Mouse (Mus musculus): ENCODE data around the gene Acin1. TPM values are rescaled to one million over a fixed set of nuclear protein-coding genes. Genes with fewer than 3 reads are reported as not detected.

The Acin1 gene
- polyA plus RNA-seq, 1 experiment from 2014 or later: 145 TPM

DNA sequence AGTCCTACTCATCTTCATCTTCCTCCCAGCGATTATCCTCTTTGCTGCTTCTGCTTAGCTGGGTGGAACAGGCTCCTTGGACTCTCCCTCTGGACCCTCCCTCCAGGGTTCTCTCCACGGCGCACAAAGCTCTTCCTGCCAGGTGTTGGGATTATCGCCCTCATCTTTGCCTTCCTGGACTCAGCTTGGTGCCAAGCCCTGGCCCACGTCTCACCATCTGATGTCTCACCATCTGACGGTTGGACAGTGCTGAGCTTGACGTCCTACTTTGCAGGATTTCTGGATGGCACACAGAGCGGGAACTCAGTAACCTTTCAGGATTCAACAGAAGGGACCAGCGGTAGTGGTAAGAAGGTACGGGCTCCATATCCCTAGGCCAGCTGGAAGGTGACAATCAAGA is 35.0 kb upstream of the Acin1 start:
- WGBS: 78% methylated on average over 10 of the region's 10 CpGs

DNA sequence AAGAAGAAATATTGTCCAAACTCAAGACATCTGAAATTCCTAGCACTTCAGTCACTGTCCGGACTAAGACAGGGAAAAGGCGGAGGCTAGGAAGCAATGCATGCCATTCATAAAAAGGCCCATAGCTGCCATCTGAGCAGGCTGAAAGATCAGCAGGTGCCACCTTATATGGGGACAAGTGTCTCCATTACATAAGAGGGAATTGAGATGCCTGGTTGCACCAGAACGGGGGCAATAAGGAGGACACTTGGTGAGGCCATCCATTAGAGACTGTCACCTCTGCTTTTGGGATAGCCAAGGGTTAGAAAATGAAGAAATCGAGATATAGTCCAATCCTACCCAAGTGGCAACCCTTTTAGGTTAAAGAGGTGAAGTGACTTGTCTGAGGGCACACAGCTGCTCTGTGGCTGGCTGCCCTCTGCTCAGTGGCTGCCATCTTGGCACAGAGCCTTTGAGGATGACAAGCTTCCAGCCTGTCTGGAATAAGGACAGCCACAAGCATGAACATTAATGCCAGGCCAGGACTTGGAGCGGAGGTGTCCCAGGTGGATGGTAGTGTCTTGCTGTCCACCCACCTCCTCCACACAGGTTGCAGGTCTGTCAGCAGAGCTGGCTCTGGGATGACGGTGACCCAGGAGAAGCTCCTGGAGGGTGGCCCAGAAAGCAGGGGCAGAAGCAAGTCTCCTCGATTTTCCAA is 34.1 kb upstream of the Acin1 start:
- no peak overlapping the region for H3K4me2 ChIP-seq (replicated peaks; ENCODE audit: low read depth, low read length)
- H3K9ac ChIP-seq (replicated peaks; ENCODE audit: low read depth, low read length): no peak overlapping the region
- no peak for ATAC-seq (ENCODE audit: insufficient number of reproducible peaks, insufficient read depth, low FRiP score, low read depth)
- no peak overlapping the region for H3K4me3 ChIP-seq (ENCODE audit: low read depth, low read length)
- H3K9me3 ChIP-seq (ENCODE audit: control insufficient read depth, low read depth, low read length): no peaks in the 10 kb centered on the region
- H3K36me3 ChIP-seq (ENCODE audit: control insufficient read depth, insufficient read depth, low read length): no peaks in the 10 kb centered on the region
- 85% methylated on average over 7 of the region's 7 CpGs for WGBS
- H3K27me3 ChIP-seq (ENCODE audit: control insufficient read depth, insufficient read depth, low read length): no peaks in the 10 kb centered on the region
- H3K27ac ChIP-seq (ENCODE audit: low read length): no peak overlapping the region
- H3K4me1 ChIP-seq (ENCODE audit: control insufficient read depth, insufficient read depth, low read length): no peaks in the 10 kb centered on the region

More for the DNA sequence above, 35.0 kb upstream of the Acin1 start:
- Histone ChIP-seq H3K36me3 (ENCODE audit: control insufficient read depth, insufficient read depth, low read length) (no peaks in the 10 kb centered on the region), H3K4me1 (ENCODE audit: control insufficient read depth, insufficient read depth, low read length) (no peaks in the 10 kb centered on the region), H3K9me3 (ENCODE audit: control insufficient read depth, low read depth, low read length) (no peaks in the 10 kb centered on the region), H3K4me3 (ENCODE audit: low read depth, low read length) (no peak overlapping the region), H3K4me2 (replicated peaks; ENCODE audit: low read depth, low read length) (no peak overlapping the region), H3K9ac (replicated peaks; ENCODE audit: low read depth, low read length) (no peak overlapping the region), H3K27ac (ENCODE audit: low read length) (no peak overlapping the region), H3K27me3 (ENCODE audit: control insufficient read depth, insufficient read depth, low read length) (no peaks in the 10 kb centered on the region)
- ATAC-seq (ENCODE audit: insufficient number of reproducible peaks, insufficient read depth, low FRiP score, low read depth): no peak

DNA sequence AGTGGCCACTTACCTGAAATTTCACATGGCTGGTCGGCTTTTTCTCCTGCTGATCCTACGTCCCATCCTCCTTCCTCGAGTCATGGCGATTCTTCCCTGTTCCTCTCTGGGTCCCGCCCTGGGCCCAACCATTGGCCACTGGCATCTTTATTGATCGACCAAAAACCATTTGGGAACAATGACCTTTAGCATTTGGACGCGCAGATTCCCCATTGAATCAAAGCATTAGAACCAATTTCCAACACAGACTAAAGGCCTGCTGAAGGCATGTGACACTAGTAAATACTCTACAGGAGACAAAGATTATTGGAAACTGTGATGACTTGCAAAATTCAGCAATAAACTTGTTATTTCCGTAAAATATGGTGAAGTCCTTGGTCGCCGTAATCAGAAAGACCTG is 33.3 kb upstream of the Acin1 start:
- Histone ChIP-seq H3K27ac (ENCODE audit: low read length) (no peak overlapping the region), H3K9ac (replicated peaks; ENCODE audit: low read depth, low read length) (no peak overlapping the region), H3K27me3 (ENCODE audit: control insufficient read depth, insufficient read depth, low read length) (no peaks in the 10 kb centered on the region), H3K36me3 (ENCODE audit: control insufficient read depth, insufficient read depth, low read length) (no peaks in the 10 kb centered on the region), H3K9me3 (ENCODE audit: control insufficient read depth, low read depth, low read length) (no peaks in the 10 kb centered on the region), H3K4me2 (replicated peaks; ENCODE audit: low read depth, low read length) (no peak overlapping the region), H3K4me3 (ENCODE audit: low read depth, low read length) (no peak overlapping the region), H3K4me1 (ENCODE audit: control insufficient read depth, insufficient read depth, low read length) (no peaks in the 10 kb centered on the region)
- 89% methylated on average over 11 of the region's 11 CpGs for WGBS
- ATAC-seq (ENCODE audit: insufficient number of reproducible peaks, insufficient read depth, low FRiP score, low read depth): no peak

DNA sequence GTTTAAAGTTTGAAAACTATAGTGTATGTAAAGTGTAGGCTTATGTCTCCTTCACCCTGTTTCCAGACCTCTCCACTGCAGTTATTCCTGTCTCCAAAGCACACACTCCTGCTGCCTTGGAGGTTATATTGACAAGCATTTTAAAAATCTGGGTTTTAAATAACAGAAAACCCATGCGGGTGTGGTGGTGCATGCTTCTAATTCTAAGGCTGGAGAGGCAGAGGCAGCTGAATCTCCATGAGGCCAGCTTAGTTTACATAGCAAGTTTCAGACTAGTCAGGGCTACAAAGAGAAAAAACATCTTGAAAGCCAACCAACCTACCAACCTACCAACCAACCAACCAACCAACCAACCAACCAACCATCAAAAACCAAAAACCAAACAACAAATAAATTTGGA is 28.7 kb upstream of the Acin1 start:
- Histone ChIP-seq H3K9ac (replicated peaks; ENCODE audit: low read depth, low read length) (no peak overlapping the region), H3K27ac (ENCODE audit: low read length) (no peak overlapping the region), H3K27me3 (ENCODE audit: control insufficient read depth, insufficient read depth, low read length) (no peaks in the 10 kb centered on the region), H3K4me2 (replicated peaks; ENCODE audit: low read depth, low read length) (no peak overlapping the region), H3K4me3 (ENCODE audit: low read depth, low read length) (no peak overlapping the region), H3K36me3 (ENCODE audit: control insufficient read depth, insufficient read depth, low read length) (no peaks in the 10 kb centered on the region), H3K4me1 (ENCODE audit: control insufficient read depth, insufficient read depth, low read length) (no peaks in the 10 kb centered on the region), H3K9me3 (ENCODE audit: control insufficient read depth, low read depth, low read length) (no peaks in the 10 kb centered on the region)
- no peak for ATAC-seq (ENCODE audit: insufficient number of reproducible peaks, insufficient read depth, low FRiP score, low read depth)
- 74% methylated on average over 1 of the region's 1 CpGs for WGBS

DNA sequence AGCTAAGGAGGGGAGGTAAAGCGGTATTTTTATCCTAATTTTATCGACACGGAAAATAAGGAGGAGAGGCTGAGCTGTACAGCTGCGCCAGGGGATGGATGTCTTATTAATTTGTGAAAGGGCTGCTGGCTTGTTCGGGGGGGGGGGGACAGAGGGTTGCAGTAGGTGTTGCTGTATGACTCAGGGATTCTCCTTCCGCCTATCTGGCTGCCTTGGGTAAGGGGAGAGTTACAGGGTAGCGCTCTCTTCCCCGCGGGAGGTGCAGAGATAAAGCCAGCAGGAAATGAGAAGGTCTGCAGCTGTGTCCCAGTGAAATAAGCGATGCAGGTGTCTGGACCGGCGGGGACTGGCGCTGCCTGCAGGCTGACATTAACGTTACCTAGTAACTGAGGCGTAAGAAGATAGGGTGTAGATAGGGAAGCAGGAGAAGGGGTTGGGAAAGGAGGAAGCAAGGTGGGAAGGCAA is 27.9 kb upstream of the Acin1 start:
- H3K27me3 ChIP-seq (ENCODE audit: control insufficient read depth, insufficient read depth, low read length): no peaks in the 10 kb centered on the region
- H3K4me1 ChIP-seq (ENCODE audit: control insufficient read depth, insufficient read depth, low read length): no peaks in the 10 kb centered on the region
- peak overlapping the region; percentile 22 for H3K4me3 ChIP-seq (ENCODE audit: low read depth, low read length)
- no peaks in the 10 kb centered on the region for H3K36me3 ChIP-seq (ENCODE audit: control insufficient read depth, insufficient read depth, low read length)
- H3K9me3 ChIP-seq (ENCODE audit: control insufficient read depth, low read depth, low read length): no peaks in the 10 kb centered on the region
- H3K9ac ChIP-seq (replicated peaks; ENCODE audit: low read depth, low read length): no peak overlapping the region
- peak; percentile 57; the same call in 1 of the 2 replicates for ATAC-seq (ENCODE audit: insufficient number of reproducible peaks, insufficient read depth, low FRiP score, low read depth)
- WGBS: 3% methylated on average over 15 of the region's 15 CpGs
- peak overlapping the region; percentile 64 for H3K4me2 ChIP-seq (replicated peaks; ENCODE audit: low read depth, low read length)
- H3K27ac ChIP-seq (ENCODE audit: low read length): no peak overlapping the region

DNA sequence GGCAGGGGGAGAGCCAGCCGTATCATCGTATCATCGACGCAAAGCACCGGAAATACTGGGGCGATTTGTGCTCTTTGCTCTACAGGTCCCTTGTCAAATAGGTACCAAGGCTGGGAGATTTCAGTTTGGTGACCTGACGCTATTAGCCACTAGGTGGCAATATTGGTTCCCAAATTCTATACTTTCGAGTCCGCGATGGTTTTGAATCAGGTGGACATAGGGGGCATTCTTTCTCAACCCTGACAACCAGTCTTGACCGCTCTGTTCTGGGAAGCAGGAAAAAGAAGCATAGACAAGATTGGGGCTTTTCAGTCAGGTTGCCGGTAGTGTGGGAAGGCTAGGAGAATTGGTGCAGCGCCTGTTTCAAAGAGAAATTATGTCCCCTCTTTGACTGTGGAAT is 27.4 kb upstream of the Acin1 start:
- Histone ChIP-seq H3K27ac (ENCODE audit: low read length) (no peak overlapping the region), H3K27me3 (ENCODE audit: control insufficient read depth, insufficient read depth, low read length) (no peaks in the 10 kb centered on the region)
- WGBS: under 1% methylated on average over 13 of the region's 13 CpGs

DNA sequence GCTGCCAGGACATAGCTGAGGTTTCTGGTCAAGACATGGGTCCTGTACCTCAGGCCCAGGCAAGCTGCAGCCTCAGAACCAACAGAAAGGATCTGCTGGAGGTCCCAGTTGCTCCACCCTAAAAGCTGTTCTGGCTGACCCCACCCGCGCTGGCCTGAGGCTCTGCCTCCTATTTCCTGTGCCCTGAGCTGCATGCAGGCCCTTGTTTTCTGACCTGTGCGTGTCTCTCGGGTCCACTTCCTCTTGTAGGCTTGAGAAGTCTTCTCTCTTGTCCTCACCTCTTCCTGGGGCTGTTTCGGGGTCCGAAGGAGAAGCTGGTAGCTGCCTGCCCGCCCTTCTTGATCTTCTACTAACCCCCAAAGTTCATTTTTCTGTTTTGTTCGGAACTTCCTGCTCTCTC is 26.1 kb upstream of the Acin1 start:
- no peak for ATAC-seq (ENCODE audit: insufficient number of reproducible peaks, insufficient read depth, low FRiP score, low read depth)
- Histone ChIP-seq H3K4me2 (replicated peaks; ENCODE audit: low read depth, low read length) (no peak overlapping the region), H3K4me3 (ENCODE audit: low read depth, low read length) (no peak overlapping the region), H3K36me3 (ENCODE audit: control insufficient read depth, insufficient read depth, low read length) (no peaks in the 10 kb centered on the region), H3K27me3 (ENCODE audit: control insufficient read depth, insufficient read depth, low read length) (no peaks in the 10 kb centered on the region), H3K9ac (replicated peaks; ENCODE audit: low read depth, low read length) (no peak overlapping the region), H3K27ac (ENCODE audit: low read length) (no peak overlapping the region), H3K4me1 (ENCODE audit: control insufficient read depth, insufficient read depth, low read length) (no peaks in the 10 kb centered on the region), H3K9me3 (ENCODE audit: control insufficient read depth, low read depth, low read length) (no peaks in the 10 kb centered on the region)
- 71% methylated on average over 8 of the region's 8 CpGs for WGBS

More for the DNA sequence above, 27.4 kb upstream of the Acin1 start:
- peak overlapping the region; percentile 64 for H3K4me2 ChIP-seq (replicated peaks; ENCODE audit: low read depth, low read length)
- H3K9me3 ChIP-seq (ENCODE audit: control insufficient read depth, low read depth, low read length): no peaks in the 10 kb centered on the region
- no peaks in the 10 kb centered on the region for H3K36me3 ChIP-seq (ENCODE audit: control insufficient read depth, insufficient read depth, low read length)
- H3K9ac ChIP-seq (replicated peaks; ENCODE audit: low read depth, low read length): no peak overlapping the region
- peak; percentile 53; the same call in 1 of the 2 replicates for ATAC-seq (ENCODE audit: insufficient number of reproducible peaks, insufficient read depth, low FRiP score, low read depth)
- no peaks in the 10 kb centered on the region for H3K4me1 ChIP-seq (ENCODE audit: control insufficient read depth, insufficient read depth, low read length)
- H3K4me3 ChIP-seq (ENCODE audit: low read depth, low read length): peak overlapping the region; percentile 22

DNA sequence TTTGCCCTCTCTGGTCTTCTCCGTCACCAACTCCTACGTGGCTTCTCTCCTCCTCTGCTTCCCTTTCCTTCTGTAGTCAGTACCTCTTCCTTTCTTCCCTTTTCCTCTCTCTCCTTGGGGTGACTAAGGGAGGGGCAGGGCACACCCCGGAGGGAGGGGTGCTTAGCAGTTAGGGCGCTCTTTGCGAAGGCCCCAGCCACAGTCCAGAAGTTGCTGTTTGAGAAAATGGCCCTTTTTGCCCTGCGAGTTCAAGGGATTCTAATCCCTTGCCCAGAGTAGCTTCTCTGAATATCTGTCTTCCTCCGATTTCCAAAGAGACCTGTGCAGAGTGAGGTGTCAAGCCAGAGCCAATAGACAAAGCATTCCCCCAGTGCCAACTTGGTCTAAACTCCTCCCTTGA is 25.3 kb upstream of the Acin1 start, which contains the start of gene Cebpe:
Gene Cebpe (minus strand): TSS at position 101 of the 400 bp plus-strand sequence.
- no peak for ATAC-seq (ENCODE audit: insufficient number of reproducible peaks, insufficient read depth, low FRiP score, low read depth)
- Histone ChIP-seq H3K4me1 (ENCODE audit: control insufficient read depth, insufficient read depth, low read length) (no peaks in the 10 kb centered on the region), H3K9me3 (ENCODE audit: control insufficient read depth, low read depth, low read length) (no peaks in the 10 kb centered on the region), H3K4me2 (replicated peaks; ENCODE audit: low read depth, low read length) (no peak within 1 kb of the TSS), H3K9ac (replicated peaks; ENCODE audit: low read depth, low read length) (no peak within 1 kb of the TSS), H3K27ac (ENCODE audit: low read length) (no peak within 1 kb of the TSS), H3K4me3 (ENCODE audit: low read depth, low read length) (no peak within 1 kb of the TSS), H3K27me3 (ENCODE audit: control insufficient read depth, insufficient read depth, low read length) (no peaks in the 10 kb centered on the region), H3K36me3 (ENCODE audit: control insufficient read depth, insufficient read depth, low read length) (no peaks in the 10 kb centered on the region)
- WGBS: 90% methylated on average over 7 of the region's 7 CpGs

DNA sequence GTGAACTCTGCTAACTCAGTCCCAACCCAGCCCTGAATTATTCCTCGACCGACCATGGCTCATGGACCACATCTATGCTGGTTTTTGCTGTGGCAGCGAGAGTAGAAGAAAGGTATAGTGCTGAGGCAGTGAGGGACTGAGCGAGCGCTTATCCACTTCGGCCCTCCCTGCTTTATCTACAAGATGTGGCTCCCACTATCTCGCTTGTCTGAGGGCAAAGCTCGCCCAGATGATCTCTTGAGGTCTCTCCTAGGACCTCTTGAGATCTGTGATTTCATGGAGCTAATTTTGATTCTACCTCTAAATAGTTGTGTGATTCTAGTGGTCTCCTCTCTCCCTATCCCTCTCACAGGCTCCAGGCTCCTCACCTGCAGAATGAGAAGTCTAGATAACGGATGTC is 22.3 kb upstream of the Acin1 start:
- no peak for ATAC-seq (ENCODE audit: insufficient number of reproducible peaks, insufficient read depth, low FRiP score, low read depth)
- Histone ChIP-seq H3K4me1 (ENCODE audit: control insufficient read depth, insufficient read depth, low read length) (no peaks in the 10 kb centered on the region), H3K27me3 (ENCODE audit: control insufficient read depth, insufficient read depth, low read length) (no peaks in the 10 kb centered on the region), H3K36me3 (ENCODE audit: control insufficient read depth, insufficient read depth, low read length) (no peaks in the 10 kb centered on the region), H3K9me3 (ENCODE audit: control insufficient read depth, low read depth, low read length) (no peaks in the 10 kb centered on the region), H3K4me2 (replicated peaks; ENCODE audit: low read depth, low read length) (no peak overlapping the region), H3K27ac (ENCODE audit: low read length) (no peak overlapping the region), H3K4me3 (ENCODE audit: low read depth, low read length) (no peak overlapping the region), H3K9ac (replicated peaks; ENCODE audit: low read depth, low read length) (no peak overlapping the region)
- WGBS: 84% methylated on average over 9 of the region's 9 CpGs
